Mouse (Mus musculus) heart, adult 9 months (tissue): ENCODE results near the gene Ankrd65.
"Not testable (repeated sequence)": the region's sequence is repeated elsewhere in the genome, so short reads cannot be mapped to it uniquely, and the experiment has no call there.

Experiments used
- DNase-seq, 2 experiments: peaks; one replicate each; pipeline ENCODE4 v3.0.0; 2022; ENCODE audit warnings: low spot score in 2 of 2

Gene Ankrd65

DNA sequence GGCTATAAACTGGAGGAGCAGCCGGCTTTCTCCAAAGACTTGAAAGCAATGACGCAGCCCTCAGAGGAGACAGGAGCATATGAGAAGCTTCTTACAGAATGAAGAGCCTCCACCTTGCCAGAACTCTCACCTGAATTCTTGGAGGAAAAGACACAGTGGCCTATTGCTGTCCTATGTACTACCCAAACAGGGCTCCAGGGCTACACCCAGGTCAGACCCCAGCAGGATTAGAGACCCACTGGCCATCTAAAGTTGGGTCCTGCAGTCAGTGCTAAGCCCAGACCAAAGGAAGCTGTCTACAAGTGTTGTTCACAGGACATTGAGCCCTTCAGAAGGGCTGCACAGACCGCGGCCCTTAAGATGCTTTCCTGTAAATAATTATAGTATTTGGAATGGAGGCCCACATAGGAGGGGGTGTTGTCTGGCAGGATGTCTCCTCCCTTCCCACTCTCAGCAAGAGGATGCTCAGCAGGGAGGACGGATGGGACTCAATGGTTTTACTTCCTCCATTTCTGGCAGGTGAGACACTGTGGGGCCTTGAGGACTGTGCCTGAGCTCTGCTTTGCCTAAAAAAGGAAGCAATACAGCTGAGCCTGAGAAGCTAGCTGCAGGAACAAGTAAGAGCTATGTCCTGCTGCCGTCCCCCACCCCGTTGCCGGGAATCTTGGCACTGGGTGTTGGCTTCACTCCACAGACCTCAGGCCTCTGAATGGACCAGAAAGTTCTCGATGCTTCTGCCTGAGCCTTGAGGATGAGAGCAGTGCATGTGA is 15.1 kb upstream of the Ankrd65 start:
- peak; percentile 82 to 87 for DNase-seq

DNA sequence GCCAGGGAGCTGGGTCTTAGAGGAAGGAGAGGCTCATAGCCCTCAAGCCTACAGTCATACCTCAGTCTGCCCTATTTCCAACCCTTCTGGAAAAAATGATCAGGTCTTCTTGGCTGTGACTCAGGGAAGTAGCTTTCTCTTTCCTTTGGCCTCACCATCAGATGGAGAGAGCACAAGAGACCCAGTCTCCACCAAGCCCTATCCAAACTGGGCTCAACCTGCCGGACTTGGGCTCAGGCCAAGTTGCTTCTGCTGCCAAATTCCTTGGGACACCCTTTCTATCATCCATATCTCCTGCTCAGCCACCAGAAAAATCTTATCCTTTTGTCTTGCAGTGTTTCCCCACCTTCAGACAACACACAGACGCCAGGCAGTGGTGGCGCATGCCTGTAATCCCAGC is 14.4 kb upstream of the Ankrd65 start:
- DNase-seq, result peak; percentile 45 to 48

DNA sequence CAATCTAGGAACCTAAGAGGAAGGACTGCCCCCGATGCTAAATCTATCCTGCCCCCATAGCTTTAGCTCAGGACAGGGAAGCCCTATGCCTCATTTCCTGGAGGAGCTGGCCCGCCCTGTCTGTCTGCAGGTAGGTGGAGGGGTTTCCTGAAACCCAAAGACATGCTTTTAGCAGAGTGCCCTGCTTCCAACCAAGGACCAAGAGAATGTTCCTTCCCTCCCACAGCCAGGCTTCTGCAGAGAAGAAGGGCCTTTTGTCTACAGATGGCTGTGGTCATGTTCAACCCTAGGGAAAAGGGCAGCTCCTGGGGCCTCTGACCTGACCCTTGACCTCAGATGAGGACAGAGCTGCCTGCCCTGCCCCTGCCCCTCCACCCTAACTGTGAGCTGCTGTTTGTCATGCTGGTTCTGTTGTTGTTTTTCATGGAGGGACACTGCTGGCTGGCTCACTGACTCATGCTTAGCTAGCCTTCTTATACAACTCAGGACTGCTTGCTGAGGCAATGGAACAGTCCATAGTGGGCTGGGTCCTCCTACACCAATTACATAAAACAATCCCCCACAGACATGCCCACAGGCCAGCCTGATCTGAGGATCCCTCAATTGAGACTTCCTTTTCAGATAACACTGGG is 13.4 kb upstream of the Ankrd65 start:
- DNase-seq, result peak in 1 of 2 experiments; percentile 50

DNA sequence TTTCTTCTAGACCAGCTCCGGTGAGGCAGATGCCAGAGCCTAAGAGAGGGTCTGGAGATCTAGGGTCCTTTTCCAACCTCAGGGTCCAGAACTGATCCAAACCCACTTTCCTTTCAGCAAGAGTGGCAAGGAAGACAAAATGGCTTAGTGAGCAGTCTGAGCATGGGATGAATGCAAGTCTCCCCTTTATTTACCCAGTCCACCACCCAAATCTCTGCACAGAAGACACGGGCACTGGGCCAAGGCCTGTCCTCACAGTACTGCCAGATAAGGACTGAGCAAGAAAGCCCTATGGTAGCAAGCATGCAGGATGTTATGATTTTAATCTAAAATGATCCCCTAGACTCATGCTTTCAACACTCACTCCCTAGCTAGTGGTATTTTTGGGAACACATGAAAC is 12.4 kb upstream of the Ankrd65 start:
- DNase-seq, result no peak

DNA sequence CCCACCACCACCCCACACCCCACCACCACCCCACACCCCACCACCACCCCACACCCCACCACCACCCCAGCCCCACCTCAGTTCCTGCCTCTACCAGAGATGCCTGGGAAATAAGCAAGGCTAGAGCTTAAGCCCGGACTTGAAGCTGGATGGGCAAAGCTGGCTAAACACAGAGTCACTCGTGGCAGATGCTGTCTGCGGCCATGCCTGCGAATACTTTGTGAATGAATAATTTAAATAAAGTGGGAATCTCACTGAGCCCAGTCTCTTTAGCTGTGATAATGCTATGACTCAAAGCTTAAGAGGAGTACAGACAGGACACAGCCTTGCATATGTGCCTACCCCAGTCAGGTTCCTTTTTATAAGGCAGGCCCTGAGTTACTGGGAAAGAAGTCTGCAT is 10.7 kb upstream of the Ankrd65 start:
- no peak for DNase-seq

DNA sequence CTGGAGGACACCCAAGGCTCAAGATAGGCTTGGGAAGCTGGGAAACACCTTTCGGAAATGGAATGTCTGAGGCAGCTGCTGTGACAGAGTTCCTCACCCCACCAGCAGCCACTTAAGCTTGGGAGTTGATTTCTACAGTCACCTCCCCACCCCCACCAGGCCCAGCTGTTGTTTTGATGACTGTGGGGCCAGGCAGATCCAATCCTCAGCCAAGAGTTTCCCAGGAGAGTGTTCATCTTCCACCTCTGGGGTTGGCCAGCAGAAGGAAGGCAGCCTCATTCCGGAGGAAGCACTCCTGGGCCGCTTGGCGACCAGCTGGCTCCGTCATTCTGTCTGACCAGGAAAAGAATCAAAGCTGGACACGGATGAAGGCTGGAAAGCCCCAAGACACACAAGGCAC is 9.3 kb upstream of the Ankrd65 start:
- DNase-seq, result peak; percentile 90 to 93

DNA sequence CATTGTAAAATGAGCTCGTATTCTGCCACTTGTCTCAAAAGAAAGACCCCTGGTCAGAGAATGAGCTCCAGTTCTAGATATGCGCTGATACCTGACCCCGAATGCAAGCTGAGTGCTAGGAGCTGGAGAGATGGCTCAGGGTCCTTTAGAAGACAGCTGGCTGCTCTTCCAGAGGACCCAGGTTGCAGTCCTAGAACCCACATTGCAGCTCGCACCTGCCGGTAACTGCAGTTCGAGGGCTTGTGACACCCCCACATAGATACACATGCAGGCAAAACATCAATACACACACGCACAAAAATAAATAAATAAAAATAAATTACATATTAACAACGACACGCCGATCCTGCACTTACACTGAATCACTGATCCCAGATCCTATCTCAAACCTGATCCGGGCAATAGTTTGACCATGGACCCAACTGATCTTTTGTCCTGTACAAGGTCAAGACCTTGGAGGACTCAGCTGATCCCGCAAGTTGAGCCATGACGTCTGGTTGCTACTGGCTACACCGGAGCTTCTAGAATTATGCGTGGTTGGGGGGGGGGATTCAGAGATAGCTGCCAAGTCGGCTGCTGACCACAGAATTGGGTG is 6.7 kb upstream of the Ankrd65 start:
- DNase-seq, result no peak

DNA sequence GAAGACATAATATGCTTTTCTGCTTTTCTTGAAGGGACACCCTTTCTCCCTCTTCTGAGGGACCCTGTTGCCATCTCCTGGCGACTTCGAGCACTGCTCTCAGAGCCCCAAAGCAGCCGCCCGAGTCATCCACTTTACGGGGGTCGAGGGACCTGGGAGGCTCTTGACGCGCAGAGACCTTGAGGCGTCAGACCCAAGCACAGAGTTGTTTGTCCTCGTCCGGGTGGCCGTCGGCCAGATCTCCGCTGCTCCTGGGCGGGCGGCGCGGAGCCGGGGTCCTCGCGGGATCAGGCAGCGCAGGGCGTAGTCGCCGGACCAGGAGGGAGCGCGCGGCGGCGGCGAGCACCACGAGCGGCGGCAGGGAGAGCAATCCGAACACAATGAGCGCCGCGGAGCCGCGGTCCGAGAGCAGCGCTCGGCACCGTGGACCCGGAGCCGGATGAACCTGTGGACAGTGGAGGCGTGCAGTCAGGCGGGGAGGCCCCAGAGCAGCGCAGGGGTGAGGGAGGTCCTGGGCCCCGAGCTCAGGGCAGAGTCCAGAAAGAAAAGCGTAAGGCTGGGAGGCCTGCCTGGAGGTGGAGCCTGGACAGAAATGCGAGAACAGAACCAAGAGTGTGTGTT is 6.0 kb upstream of the Ankrd65 start:
- peak; percentile 75 to 84 for DNase-seq

DNA sequence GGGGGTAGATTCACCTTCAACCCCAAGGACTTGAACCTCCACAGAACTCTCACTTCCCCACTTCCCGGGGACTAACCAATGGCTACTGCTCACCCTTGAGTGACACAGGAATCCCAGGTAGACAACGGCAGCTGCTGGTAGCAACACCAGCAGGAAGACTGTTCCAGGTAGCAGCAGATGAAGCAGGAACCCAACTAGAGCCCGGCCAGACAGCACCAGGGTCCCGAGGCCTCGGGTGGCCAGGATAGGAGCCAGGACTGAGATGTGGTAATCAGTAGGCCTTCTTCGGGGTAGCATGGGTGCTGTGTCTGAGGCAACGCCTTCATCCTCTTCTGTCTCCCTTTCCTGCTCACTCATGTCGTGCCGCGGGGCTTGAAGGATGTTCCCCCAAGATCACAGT is 5.0 kb upstream of the Ankrd65 start:
- DNase-seq, result no peak

DNA sequence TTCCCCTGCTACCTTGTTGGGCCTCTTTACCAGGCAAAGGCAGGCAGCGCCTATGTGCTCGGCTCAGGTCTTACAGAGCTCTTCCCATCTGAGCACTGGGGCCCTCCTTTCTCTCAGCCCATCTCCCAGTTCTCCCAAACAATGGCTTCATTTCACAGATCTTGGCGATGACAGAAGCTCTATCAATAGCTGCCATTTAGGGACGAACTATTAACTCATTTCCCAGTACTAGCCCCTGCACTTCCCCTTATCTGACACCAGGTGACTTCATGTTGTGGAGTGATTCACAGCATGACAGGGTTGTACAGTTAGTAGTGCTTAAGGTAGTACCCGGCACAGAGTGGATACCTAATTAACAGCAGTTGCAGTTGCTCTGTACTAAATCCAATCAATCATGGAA is 4.4 kb upstream of the Ankrd65 start, which contains the start of gene Tmem88b:
TSS of gene Tmem88b (minus strand) at position 56 of the 400 bp plus-strand sequence.
- DNase-seq, result no peak

DNA sequence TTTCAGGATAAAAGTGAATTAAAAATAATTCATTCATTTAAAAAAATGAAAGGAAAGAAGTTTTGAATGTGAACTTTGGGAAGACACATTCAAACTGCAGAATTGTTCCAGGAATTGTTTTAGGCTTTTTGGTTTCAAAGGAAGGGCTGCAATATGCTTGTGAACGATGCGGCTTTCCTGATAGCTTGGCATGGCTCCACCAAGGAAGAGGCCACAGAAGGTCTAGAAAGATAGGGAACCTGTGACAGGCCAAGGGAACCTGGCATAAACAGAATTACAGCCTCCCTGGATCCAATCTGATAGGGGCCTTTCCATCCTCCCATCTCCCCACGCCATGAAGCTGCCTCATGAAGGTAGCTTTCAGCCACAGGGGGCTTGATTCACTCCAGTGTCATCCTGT is 1.9 kb upstream of the Ankrd65 start:
- no peak for DNase-seq

DNA sequence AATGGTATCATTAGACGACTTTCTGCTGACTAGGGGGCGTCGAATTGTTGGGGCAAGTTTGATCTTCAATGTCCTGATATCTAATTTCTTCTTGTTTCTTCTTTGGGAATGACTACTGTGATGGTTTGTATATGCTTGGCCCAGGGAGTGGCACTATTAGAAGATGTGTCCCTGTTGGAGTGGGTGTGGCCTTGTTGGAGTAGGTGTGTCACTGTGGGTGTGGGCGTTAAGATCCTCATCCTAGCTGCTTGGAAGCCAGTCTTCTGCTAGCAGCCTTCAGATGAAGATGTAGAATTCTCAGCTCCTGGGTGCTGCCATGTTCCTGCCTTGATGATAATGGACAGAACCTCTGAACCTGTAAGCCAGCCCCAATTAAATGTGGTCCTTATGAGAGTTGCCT is 1.4 kb upstream of the Ankrd65 start:
- DNase-seq, result not testable (repeated sequence)

DNA sequence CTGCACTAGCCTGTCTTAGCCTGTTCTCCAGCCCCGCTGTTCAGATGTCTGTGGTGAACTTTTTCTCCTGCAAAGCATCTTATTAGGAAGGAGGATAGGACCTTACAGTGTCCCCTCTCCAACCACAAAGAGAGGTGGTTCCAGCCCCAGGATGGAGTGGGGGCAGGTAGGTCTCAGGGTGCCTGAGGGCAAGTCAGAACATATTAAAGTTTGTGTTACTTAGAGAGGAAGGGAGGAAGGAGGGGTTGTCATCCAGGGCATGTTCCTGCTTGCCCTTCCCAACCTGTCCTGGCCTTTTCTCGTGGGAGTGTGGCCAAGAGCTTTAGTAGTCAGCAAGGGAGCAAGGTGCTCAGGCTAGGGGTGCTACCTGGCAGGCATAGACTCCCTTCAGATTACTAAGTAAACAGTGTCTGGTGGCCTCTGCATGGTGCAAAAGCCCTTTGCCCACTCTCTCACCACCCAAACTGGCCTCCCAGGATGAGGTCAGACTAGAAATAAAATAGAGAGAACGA is 467 bp downstream of the Ankrd65 start:
- DNase-seq, result no peak

DNA sequence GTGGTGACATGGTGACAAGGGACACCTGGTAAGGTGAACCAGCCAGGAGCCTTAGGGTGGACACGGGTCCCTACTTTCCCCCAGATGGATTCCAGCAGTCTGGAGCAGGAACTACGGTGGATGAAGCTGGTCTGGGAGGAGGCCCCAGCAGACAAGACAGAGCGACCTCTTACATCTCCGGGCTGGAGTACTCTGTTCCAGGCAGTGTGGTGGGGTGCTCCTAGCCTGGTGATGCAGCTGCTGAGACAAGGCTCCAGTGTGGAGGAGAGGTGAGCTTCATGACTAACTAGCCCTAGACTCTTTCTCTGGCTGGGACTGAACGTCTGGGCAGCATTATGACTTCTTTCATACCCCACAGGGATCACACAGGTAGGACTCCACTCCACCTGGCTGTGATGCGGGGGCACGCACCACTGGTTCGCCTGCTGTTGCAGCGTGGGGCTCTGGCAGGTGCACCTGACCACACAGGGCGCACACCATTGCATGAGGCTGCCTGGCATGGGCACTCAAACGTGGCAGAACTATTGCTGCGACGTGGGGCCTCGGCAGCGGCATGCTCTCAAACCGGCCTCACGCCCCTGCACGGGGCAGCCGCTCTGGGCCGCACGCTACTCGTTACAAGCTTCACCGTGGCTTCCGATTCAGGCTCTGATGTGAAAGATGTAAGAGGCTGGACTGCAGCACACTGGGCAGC is 1.1 kb downstream of the Ankrd65 start:
- no peak for DNase-seq

DNA sequence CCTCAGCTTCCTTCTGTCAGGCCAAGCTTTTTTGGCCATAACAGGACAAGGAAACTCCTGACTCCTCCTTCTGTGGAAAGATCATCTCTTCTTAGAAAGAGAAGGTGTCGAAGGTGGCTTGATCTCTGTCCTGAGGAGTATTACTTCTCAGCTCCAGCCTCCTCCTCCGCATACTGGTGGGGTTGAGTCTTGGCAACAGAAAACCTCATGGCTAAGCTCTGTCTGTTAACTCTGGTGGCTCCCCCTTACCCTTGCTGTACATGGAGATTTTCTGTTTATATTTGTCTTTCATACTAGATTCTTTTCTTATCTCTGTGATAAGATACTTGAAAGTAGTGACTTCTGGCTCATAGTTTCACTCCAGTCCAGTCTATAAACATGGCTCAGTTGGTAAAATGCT is 3.5 kb downstream of the Ankrd65 start:
- no peak for DNase-seq

DNA sequence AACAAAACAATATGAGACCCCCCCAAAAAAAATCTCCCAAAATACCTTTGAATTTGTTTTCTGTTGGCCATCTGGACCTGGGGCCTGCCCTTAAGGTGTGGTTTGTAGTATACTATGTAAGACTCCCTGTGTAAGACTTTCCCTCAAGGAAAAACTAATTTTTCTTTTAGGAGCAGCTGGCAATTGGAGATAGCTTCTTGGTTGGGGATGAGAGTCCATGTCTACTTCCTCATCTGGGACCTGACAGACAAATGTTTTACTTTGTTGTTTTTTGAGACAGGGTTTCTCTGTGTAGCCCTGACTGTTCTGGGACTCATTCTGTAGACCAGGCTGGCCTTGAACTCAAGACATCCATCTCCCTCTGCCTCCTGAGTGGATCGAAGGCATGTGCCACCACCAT is 11.8 kb downstream of the Ankrd65 start:
- no peak for DNase-seq

DNA sequence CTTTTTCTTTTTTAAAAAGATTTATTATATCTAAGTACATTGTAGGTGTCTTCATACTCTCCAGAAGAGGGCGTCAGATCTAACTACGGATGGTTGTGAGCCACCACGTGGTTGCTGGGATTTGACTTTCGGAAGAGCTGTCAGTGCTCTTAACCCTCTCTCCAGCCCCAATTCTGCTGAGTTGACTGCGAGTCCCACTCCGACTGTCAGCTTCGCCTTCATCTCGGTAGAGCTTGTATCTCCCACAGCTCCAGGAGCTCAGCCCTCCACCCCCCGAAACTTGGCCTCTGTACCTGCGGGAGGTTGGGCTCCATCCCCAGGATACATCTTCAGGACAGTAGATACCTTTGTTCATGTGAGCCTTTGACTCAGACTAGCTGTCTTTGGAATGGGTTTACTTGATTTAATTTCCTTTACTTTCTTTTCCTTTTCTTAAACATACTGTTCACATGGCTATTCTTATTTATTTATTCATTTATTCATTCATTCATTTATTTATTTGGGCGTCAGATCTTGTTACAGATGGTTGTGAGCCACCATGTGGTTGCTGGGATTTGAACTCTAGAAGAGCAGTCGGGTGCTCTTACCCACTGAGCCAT is 12.6 kb downstream of the Ankrd65 start, which contains the start of gene Mrpl20:
TSS of gene Mrpl20 (plus strand) at position 138 of the 599 bp plus-strand sequence.
- no peak for DNase-seq

DNA sequence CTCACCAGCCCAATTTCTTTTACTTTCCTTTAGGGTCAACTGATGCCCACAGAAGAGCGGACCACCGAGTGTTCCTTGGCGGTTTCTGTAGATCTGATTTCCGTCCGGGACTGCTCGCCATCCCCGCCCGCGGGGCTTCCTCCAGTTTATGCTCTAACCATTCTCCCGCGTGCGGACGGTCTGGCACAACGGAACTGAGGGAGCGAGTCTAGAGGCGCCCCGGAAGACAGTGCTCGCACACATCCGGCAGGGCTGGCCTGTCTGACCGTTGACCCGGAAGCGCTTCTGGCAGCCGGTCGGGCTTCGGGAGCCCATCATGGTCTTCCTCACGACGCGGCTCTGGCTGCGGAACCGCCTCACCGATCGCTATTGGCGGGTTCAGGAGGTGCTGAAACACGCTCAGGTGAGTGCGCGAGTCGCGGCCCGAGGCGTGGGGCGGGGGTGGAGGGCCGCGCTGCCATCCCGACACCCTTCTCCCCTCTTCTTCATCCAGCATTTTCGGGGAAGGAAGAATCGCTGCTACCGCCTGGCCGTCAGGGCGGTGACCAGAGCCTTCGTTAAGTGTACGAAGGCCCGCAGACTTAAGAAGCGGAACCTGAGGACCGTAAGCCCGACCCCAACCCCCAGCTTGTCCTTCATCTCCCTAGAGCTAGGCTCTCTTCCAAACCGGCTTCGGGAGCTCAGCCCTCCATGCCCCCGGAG is 13.3 kb downstream of the Ankrd65 start:
- peak; percentile 92 to 93 for DNase-seq

DNA sequence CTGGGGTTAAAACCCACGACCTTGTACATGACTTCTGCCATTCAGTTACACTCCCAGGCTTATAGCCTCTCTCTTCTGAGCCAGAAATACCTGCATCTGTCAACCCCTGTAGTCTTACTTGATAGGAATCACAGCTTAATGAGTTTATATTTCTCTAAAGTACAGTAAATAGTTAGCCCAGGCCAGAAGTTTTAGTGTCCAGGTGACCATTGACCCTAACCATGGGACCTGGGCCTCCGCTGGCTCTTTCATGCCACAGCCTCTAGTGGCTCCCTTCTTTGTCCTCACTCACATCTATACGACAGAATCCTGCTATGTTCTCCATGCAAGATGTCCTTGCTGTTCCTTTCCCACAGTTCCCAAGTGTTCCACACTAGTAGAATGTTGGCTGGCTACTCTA is 17.6 kb downstream of the Ankrd65 start:
- no peak for DNase-seq

DNA sequence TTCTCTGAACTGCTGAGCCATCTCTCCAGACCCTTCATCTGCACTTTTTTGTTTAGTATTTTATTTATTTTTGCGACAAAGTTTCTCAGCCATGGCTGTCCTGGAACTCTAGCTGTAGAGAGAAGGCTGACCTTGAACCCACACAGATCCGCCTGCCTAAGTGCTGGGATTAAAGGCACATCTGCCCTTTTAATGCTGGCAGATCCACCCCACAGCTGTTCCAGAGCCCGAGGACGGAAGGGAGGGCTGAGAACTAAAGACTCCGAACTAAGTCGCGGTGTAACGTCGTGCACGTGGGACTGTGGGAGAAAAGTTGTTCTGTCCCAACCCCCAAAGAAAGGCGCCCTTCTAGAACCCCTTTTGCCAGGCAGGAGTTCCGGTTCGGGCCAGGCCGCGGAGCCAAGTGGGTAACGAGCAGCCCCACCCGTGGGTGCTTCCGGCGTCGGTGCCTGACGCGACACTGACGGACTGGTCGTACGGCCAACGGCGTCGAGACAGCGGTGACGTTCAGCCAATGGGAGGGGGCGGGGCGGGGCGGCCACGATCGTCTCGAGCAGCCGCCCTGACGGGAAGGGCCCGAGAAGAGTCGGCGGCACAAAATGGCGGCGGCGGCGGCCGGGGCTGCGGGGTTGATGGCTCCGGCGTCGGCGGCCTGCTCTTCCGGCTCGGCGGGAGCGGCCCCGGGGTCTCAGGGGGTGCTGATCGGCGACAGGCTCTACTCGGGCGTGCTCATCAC is 21.9 kb downstream of the Ankrd65 start, which contains the start of gene Ccnl2:
TSS of gene Ccnl2 (plus strand) at position 561 of the 736 bp plus-strand sequence.
- peak; percentile 93 for DNase-seq
